Mouse (Mus musculus): ENCODE results near the gene Slfn14.
"Not testable (repeated sequence)": the region's sequence is repeated elsewhere in the genome, so short reads cannot be mapped to it uniquely, and the experiment has no call there.

The Slfn14 gene

GRCm38 (mm10) chr11:83286566-83286965 lies at the start of gene Slfn14:
TSS of gene Slfn14 (minus strand) at chr11:83286726.
- DNase-seq (ENCODE audit: extremely low read depth, low read depth, low spot score) = no peak

- no peak for DNase-seq (ENCODE audit: extremely low read depth, low read depth, low spot score)
These were observed 49.3 kb upstream of the Slfn14 start for GRCm38 (mm10) chr11:83335826-83336225.

GRCm38 (mm10) chr11:83327427-83327826 lies 40.9 kb upstream of the Slfn14 start:
- no peak for DNase-seq (ENCODE audit: extremely low read depth, low read depth, low spot score)

- DNase-seq (ENCODE audit: extremely low read depth, low read depth, low spot score) = not testable (repeated sequence)
These were observed 40.2 kb upstream of the Slfn14 start for GRCm38 (mm10) chr11:83326692-83327091.

GRCm38 (mm10) chr11:83319048-83319447 lies 32.5 kb upstream of the Slfn14 start:
- DNase-seq (ENCODE audit: extremely low read depth, low read depth, low spot score) = no peak

- no peak for DNase-seq (ENCODE audit: extremely low read depth, low read depth, low spot score)
These were observed 25.9 kb upstream of the Slfn14 start for GRCm38 (mm10) chr11:83312471-83312870.

GRCm38 (mm10) chr11:83306700-83307253 lies 20.3 kb upstream of the Slfn14 start:
- no peak for DNase-seq (ENCODE audit: extremely low read depth, low read depth, low spot score)

- no peak for DNase-seq (ENCODE audit: extremely low read depth, low read depth, low spot score)
These were observed 18.0 kb upstream of the Slfn14 start for GRCm38 (mm10) chr11:83304485-83304884.

- no peak for DNase-seq (ENCODE audit: extremely low read depth, low read depth, low spot score)
These were observed 17.2 kb upstream of the Slfn14 start for GRCm38 (mm10) chr11:83303751-83304150.

GRCm38 (mm10) chr11:83302526-83303251 lies 16.2 kb upstream of the Slfn14 start, which contains the start of gene Pex12:
TSS of gene Pex12 (minus strand) at chr11:83302586.
- peak; percentile 55 for DNase-seq (ENCODE audit: extremely low read depth, low read depth, low spot score)

GRCm38 (mm10) chr11:83302124-83302523 lies 15.6 kb upstream of the Slfn14 start:
- DNase-seq (ENCODE audit: extremely low read depth, low read depth, low spot score) = no peak

- DNase-seq (ENCODE audit: extremely low read depth, low read depth, low spot score) = no peak
These were observed 14.9 kb upstream of the Slfn14 start for GRCm38 (mm10) chr11:83301431-83301831.

- no peak for DNase-seq (ENCODE audit: extremely low read depth, low read depth, low spot score)
These were observed 13.2 kb upstream of the Slfn14 start for GRCm38 (mm10) chr11:83299724-83300123.

GRCm38 (mm10) chr11:83298225-83299195 lies 12.0 kb upstream of the Slfn14 start, which contains the start of gene Ap2b1:
TSS of gene Ap2b1 (plus strand) at chr11:83299024.
- DNase-seq (ENCODE audit: extremely low read depth, low read depth, low spot score) = no peak

- no peak for DNase-seq (ENCODE audit: extremely low read depth, low read depth, low spot score)
These were observed 11.3 kb upstream of the Slfn14 start for GRCm38 (mm10) chr11:83297816-83298215.

- DNase-seq (ENCODE audit: extremely low read depth, low read depth, low spot score) = no peak
These were observed 7.6 kb upstream of the Slfn14 start for GRCm38 (mm10) chr11:83294133-83294532.

- no peak for DNase-seq (ENCODE audit: extremely low read depth, low read depth, low spot score)
These were observed 6.7 kb upstream of the Slfn14 start for GRCm38 (mm10) chr11:83293182-83293581.

- DNase-seq (ENCODE audit: extremely low read depth, low read depth, low spot score) = no peak
These were observed 5.7 kb upstream of the Slfn14 start for GRCm38 (mm10) chr11:83292251-83292587.

- DNase-seq (ENCODE audit: extremely low read depth, low read depth, low spot score) = peak; percentile 62
These were observed 5.1 kb upstream of the Slfn14 start for GRCm38 (mm10) chr11:83291375-83292250.

- DNase-seq (ENCODE audit: extremely low read depth, low read depth, low spot score) = no peak
These were observed 3.1 kb upstream of the Slfn14 start for GRCm38 (mm10) chr11:83289633-83290032.

GRCm38 (mm10) chr11:83289036-83289435 lies 2.5 kb upstream of the Slfn14 start:
- no peak for DNase-seq (ENCODE audit: extremely low read depth, low read depth, low spot score)
